Mouse (Mus musculus) lung, postnatal 0 days (tissue): Measurements from ENCODE around the gene Arhgef16.

Source experiments
- CTCF ChIP-seq: IDR thresholded peaks from 2 replicates; pipeline ENCODE4 v1.5.1; 2016; ENCODE audit warnings: antibody characterized with exemption, mild to moderate bottlenecking
- EP300 ChIP-seq: IDR thresholded peaks from 2 replicates; pipeline ENCODE4 v1.6.1; 2016; ENCODE audit warnings: antibody characterized with exemption, mild to moderate bottlenecking, control low read depth

- TF ChIP-seq CTCF (no peak), EP300 (no peak)
Measured at GRCm38 (mm10) chr4:154239199-154239598, 62.3 kb downstream of the Arhgef16 start.
